Mouse (Mus musculus) ovary, postnatal 14 days (tissue): ENCODE results near the gene Nol6.
"Not testable (repeated sequence)": the region's sequence is repeated elsewhere in the genome, so short reads cannot be mapped to it uniquely, and the experiment has no call there.

Experiments
- DNase-seq: peaks from one replicate; pipeline ENCODE4 v3.0.0; 2022; ENCODE audit warnings: low spot score

Gene Nol6

GRCm38 (mm10) chr4:41082803-41083202 lies 41.5 kb downstream of the Nol6 start:
- DNase-seq: not testable (repeated sequence)

GRCm38 (mm10) chr4:41081733-41082132 lies 42.5 kb downstream of the Nol6 start:
- no peak for DNase-seq

GRCm38 (mm10) chr4:41078726-41079125 lies 45.5 kb downstream of the Nol6 start:
- DNase-seq: no peak

- DNase-seq: no peak
These were observed 49.8 kb downstream of the Nol6 start for GRCm38 (mm10) chr4:41074461-41074860.

- no peak for DNase-seq
These were observed 51.0 kb downstream of the Nol6 start for GRCm38 (mm10) chr4:41073008-41073817.

GRCm38 (mm10) chr4:41071500-41072429 lies 52.5 kb downstream of the Nol6 start:
- DNase-seq: no peak

GRCm38 (mm10) chr4:41065196-41065595 lies 59.1 kb downstream of the Nol6 start:
- DNase-seq: no peak
